Mouse (Mus musculus): ENCODE measurements around the gene Ackr2. TPM values are rescaled to one million over a fixed set of nuclear protein-coding genes. Genes with fewer than 3 reads are reported as not detected.

The Ackr2 gene
- polyA plus RNA-seq, 1 experiment = 1.1 TPM

GRCm38 (mm10) chr9:121907356-121908070 lies 9.4 kb downstream of the Ackr2 start:
- H3K4me3 ChIP-seq (ENCODE audit: insufficient read depth, low read depth, low read length) = no peak overlapping the region
- H3K27me3 ChIP-seq (replicated peaks; ENCODE audit: control insufficient read depth, insufficient read depth, low read length) = no peaks in the 10 kb centered on the region
- H3K36me3 ChIP-seq (ENCODE audit: control insufficient read depth, insufficient read depth, low read length) = no peaks in the 10 kb centered on the region
- H3K4me1 ChIP-seq (ENCODE audit: control insufficient read depth, insufficient read depth, low read length) = no peaks in the 10 kb centered on the region
- no peak overlapping the region for H3K27ac ChIP-seq (ENCODE audit: insufficient read depth, low read depth, low read length)
- no peak for DNase-seq
- no peak for TF ChIP-seq POLR2A (IDR thresholded peaks at IDR 0.05; ENCODE audit: low read depth, low read length)
- TF ChIP-seq CTCF (conservative IDR thresholded peaks at IDR 0.05; ENCODE audit: insufficient read depth, insufficient read length, low read depth, low read length) = no peak
- 76% methylated on average over 10 of the region's 10 CpGs for WGBS

DNA sequence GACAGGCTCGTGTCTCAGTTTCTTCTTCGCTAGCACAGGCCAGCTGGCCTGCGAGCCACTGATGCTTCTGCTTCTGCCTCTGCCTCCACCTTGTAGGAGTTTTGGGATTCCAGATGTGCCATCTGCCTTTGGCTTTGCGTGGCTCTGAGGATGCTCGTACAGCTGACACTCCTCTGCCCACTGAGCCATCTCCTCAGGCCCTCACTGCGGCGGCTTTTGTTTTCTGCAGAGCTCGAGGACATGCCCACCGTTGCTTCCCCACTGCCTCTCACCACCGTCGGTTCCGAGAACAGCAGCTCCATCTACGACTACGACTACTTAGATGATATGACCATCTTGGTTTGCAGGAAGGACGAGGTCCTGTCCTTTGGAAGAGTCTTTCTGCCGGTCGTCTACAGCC lies 10.2 kb downstream of the Ackr2 start:
- no peaks in the 10 kb centered on the region for H3K27me3 ChIP-seq (replicated peaks; ENCODE audit: control insufficient read depth, insufficient read depth, low read length)
- H3K27ac ChIP-seq (ENCODE audit: insufficient read depth, low read depth, low read length) = no peak overlapping the region
- H3K4me1 ChIP-seq (ENCODE audit: control insufficient read depth, insufficient read depth, low read length) = no peaks in the 10 kb centered on the region
- no peak for TF ChIP-seq CTCF (conservative IDR thresholded peaks at IDR 0.05; ENCODE audit: insufficient read depth, insufficient read length, low read depth, low read length)
- no peak for TF ChIP-seq POLR2A (IDR thresholded peaks at IDR 0.05; ENCODE audit: low read depth, low read length)
- H3K36me3 ChIP-seq (ENCODE audit: control insufficient read depth, insufficient read depth, low read length) = no peaks in the 10 kb centered on the region
- H3K4me3 ChIP-seq (ENCODE audit: insufficient read depth, low read depth, low read length) = no peak overlapping the region
- WGBS = 91% methylated on average over 17 of the region's 17 CpGs
- DNase-seq = no peak

- 55% methylated on average over 6 of the region's 6 CpGs for whole genome bisulfite sequencing
- DNase-seq = no peak
Observed at GRCm38 (mm10) chr9:121909635-121910034, 11.5 kb downstream of the Ackr2 start.

DNA sequence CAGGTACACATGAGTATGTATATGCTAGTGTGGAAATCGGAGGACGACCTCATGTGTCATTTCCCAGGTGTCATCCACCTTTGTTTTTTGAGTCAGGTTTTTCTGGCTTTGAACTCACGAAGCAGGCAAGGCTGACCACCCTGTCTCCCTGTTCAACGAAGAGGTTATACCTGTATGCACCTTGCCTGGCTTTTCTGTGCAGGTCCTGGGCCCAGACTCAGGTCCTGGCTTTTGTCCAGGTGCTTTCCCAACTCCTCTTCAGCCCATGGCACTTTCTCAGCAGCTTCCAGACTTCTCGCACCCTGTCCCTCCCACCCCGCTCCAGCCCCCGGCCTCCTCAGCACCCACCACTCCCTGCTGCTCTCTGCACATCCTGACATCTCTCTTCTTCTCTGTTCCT lies 13.0 kb downstream of the Ackr2 start:
- no peak for DNase-seq
- Histone ChIP-seq H3K4me1 (ENCODE audit: control insufficient read depth, insufficient read depth, low read length) (0 out of 2 replicates have a peak, but pooled peaks cover 2% of the 10 kb centered on the region), H3K4me3 (ENCODE audit: insufficient read depth, low read depth, low read length) (no peak overlapping the region), H3K36me3 (ENCODE audit: control insufficient read depth, insufficient read depth, low read length) (no peaks in the 10 kb centered on the region), H3K27ac (ENCODE audit: insufficient read depth, low read depth, low read length) (no peak overlapping the region), H3K27me3 (replicated peaks; ENCODE audit: control insufficient read depth, insufficient read depth, low read length) (no peaks in the 10 kb centered on the region)
- TF ChIP-seq POLR2A (IDR thresholded peaks at IDR 0.05; ENCODE audit: low read depth, low read length) (no peak), CTCF (conservative IDR thresholded peaks at IDR 0.05; ENCODE audit: insufficient read depth, insufficient read length, low read depth, low read length) (no peak)
- WGBS = 90% methylated on average over 7 of the region's 7 CpGs

More at GRCm38 (mm10) chr9:121909635-121910034, 11.5 kb downstream of the Ackr2 start:
- Histone ChIP-seq H3K36me3 (ENCODE audit: control insufficient read depth, insufficient read depth, low read length) (no peaks in the 10 kb centered on the region), H3K4me1 (ENCODE audit: control insufficient read depth, insufficient read depth, low read length) (no peaks in the 10 kb centered on the region), H3K27ac (ENCODE audit: insufficient read depth, low read depth, low read length) (no peak overlapping the region), H3K27me3 (replicated peaks; ENCODE audit: control insufficient read depth, insufficient read depth, low read length) (no peaks in the 10 kb centered on the region), H3K4me3 (ENCODE audit: insufficient read depth, low read depth, low read length) (no peak overlapping the region)
- TF ChIP-seq CTCF (conservative IDR thresholded peaks at IDR 0.05; ENCODE audit: insufficient read depth, insufficient read length, low read depth, low read length) (no peak), POLR2A (IDR thresholded peaks at IDR 0.05; ENCODE audit: low read depth, low read length) (no peak)

DNA sequence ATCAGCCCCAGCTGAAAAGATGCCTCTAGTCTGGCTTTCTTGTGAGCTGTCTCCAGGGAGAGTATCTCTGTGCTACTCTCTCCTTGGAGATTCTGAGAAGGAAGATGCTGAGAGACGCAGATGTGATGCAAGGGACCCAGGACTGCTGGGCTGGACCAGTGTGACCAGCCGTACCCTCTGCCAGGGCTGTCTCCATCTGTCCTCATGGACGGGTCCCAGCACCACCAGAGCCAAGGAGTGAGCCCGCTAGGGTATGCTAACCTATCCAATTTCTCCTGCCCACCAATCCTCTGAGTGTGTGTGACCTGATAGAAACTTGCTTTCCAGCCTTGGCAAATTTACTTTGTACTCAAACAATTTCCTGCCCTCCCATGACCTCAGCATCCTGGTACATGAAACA lies 14.6 kb downstream of the Ackr2 start:
- Histone ChIP-seq H3K4me1 (ENCODE audit: control insufficient read depth, insufficient read depth, low read length) (0 out of 2 replicates have a peak, but pooled peaks cover 5% of the 10 kb centered on the region), H3K27me3 (replicated peaks; ENCODE audit: control insufficient read depth, insufficient read depth, low read length) (no peaks in the 10 kb centered on the region), H3K27ac (ENCODE audit: insufficient read depth, low read depth, low read length) (no peak overlapping the region), H3K36me3 (ENCODE audit: control insufficient read depth, insufficient read depth, low read length) (no peaks in the 10 kb centered on the region), H3K4me3 (ENCODE audit: insufficient read depth, low read depth, low read length) (no peak overlapping the region)
- TF ChIP-seq POLR2A (IDR thresholded peaks at IDR 0.05; ENCODE audit: low read depth, low read length) (no peak), CTCF (conservative IDR thresholded peaks at IDR 0.05; ENCODE audit: insufficient read depth, insufficient read length, low read depth, low read length) (no peak)
- 84% methylated on average over 4 of the region's 4 CpGs for WGBS
- DNase-seq = no peak

DNA sequence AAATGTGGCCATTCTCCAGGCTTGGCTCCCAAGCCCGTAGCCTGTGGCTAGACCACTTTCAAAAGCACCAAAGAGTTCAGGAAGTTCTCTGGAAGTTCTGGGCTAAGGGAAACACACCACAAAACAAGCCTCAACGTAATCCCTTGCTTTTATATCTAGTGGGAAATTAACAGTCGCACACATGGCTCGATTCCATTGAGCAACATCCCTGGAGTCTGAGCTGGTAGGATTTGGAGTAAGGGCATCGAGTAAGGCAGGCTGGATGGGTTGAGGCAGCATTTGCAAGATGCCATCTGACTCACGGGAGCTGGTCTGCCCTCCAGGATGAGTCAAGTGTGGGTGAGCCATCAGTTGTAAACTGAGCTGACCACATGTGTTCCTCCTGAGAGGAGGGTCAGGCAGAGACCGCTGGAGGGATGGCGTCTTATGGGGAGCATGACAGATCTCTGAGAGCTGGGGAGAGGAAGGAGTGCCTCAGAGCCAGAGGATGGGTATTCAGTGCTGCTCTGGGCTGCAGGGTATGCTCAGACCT lies 16.1 kb downstream of the Ackr2 start:
- no peak for DNase-seq
- Histone ChIP-seq H3K27me3 (replicated peaks; ENCODE audit: control insufficient read depth, insufficient read depth, low read length) (no peaks in the 10 kb centered on the region), H3K27ac (ENCODE audit: insufficient read depth, low read depth, low read length) (no peak overlapping the region), H3K4me3 (ENCODE audit: insufficient read depth, low read depth, low read length) (no peak overlapping the region), H3K36me3 (ENCODE audit: control insufficient read depth, insufficient read depth, low read length) (no peaks in the 10 kb centered on the region), H3K4me1 (ENCODE audit: control insufficient read depth, insufficient read depth, low read length) (peaks cover 5% of the 10 kb centered on the region; the same call in 1 of the 2 replicates)
- TF ChIP-seq POLR2A (IDR thresholded peaks at IDR 0.05; ENCODE audit: low read depth, low read length) (no peak), CTCF (conservative IDR thresholded peaks at IDR 0.05; ENCODE audit: insufficient read depth, insufficient read length, low read depth, low read length) (no peak)
- 68% methylated on average over 8 of the region's 8 CpGs for WGBS

DNA sequence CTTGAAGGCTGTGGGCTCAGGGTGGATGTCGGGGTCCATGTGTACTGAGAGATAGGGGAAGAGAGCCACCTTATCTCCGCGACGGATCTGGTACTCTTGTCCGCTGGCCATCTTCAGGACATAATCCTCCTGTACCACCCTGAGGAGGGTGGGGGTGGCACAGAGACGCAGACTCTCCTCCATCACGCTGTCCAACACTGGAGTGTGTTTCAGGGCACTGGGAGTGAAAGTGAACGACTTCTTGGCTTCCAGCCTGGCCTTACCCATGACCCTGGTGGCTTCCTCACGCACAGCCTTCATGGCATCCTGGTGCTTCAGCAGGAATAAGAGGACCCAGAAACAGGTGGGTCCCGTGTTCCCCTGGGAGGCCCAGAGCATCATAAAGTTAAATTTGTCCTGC lies 16.9 kb downstream of the Ackr2 start:
- H3K4me1 ChIP-seq (ENCODE audit: control insufficient read depth, insufficient read depth, low read length) = peaks cover 5% of the 10 kb centered on the region; the same call in 1 of the 2 replicates
- H3K4me3 ChIP-seq (ENCODE audit: insufficient read depth, low read depth, low read length) = no peak overlapping the region
- H3K36me3 ChIP-seq (ENCODE audit: control insufficient read depth, insufficient read depth, low read length) = no peaks in the 10 kb centered on the region
- no peak for DNase-seq
- WGBS = 92% methylated on average over 10 of the region's 10 CpGs
- H3K27ac ChIP-seq (ENCODE audit: insufficient read depth, low read depth, low read length) = no peak overlapping the region
- no peaks in the 10 kb centered on the region for H3K27me3 ChIP-seq (replicated peaks; ENCODE audit: control insufficient read depth, insufficient read depth, low read length)
- TF ChIP-seq POLR2A (IDR thresholded peaks at IDR 0.05; ENCODE audit: low read depth, low read length) = no peak
- no peak for TF ChIP-seq CTCF (conservative IDR thresholded peaks at IDR 0.05; ENCODE audit: insufficient read depth, insufficient read length, low read depth, low read length)

All from kidney, adult 2 months (tissue).